In the genomic region with DNA sequence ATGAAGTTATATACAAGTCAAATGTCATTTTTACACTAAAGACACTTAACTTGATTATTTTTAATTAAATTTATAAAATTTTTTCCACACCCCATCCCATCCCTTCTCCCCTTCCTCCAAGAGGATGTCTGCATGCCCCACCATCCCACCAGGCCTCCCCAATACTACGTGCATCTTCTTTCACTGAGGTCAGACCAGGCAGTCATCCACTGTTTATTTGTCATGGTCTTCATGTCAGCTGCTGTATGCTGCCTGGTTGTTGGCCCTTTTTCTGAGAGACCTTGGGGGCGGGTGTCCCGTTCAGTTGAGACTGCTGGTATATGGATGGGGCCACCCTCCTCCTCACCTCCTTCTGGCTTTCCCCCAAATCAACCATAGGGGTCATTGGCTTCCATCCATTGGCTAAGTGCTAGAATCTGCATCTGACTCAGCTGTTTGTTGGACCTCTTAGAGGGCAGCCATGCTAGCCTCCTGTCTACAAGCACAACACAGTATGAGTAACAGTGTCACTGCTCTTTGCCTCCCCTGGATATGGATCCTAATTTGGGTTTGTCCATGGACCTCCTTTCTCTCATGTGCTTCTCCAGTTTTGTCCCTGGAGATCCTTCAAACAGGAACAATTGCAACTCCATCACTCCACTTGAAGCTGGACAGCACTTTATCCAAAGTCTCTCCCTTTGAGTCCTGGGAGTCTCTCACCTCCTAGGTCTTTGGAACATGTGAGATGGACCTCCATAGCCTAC, we compare ENCODE assay signal across 11 mouse cellular contexts. TPM values are rescaled to one million over a fixed set of nuclear protein-coding genes. Genes with fewer than 3 reads are reported as not detected.
DNase-seq lines count a peak whose midpoint lies in the region; ATAC-seq and TF ChIP-seq lines count a peak whose summit lies in the region.
"Not testable (repeated sequence)": the region's sequence is repeated elsewhere in the genome, so short reads cannot be mapped to it uniquely, and the experiment has no call there.
"Had no signal": no experiment of that assay in that cellular context is flagged by ENCODE, and none has a peak within 500 bp of the region (broad histone marks: within the 10 kb centered on the region; RNA-seq: fewer than 3 reads in every experiment).

No protein-coding gene starts in this region.

- H3K36me3 ChIP-seq in forebrain, embryonic 11.5 days (ENCODE audit: control insufficient read depth, insufficient read depth, low read length); heart, embryonic 12.5 days; hindbrain, postnatal 0 days (ENCODE audit: insufficient read depth, low read length); limb, embryonic 15.5 days; midbrain, embryonic 11.5 days (ENCODE audit: control insufficient read depth, insufficient read depth, low read length); neural tube, embryonic 14.5 days (ENCODE audit: control insufficient read depth, insufficient read depth, low read length): not testable (repeated sequence)

- WGBS in forebrain, embryonic 11.5 days: 83% methylated on average over 3 of the region's 3 CpGs
- WGBS in heart, embryonic 12.5 days: 68% methylated on average over 3 of the region's 3 CpGs
- 82% methylated on average over 3 of the region's 3 CpGs for WGBS in hindbrain, postnatal 0 days
- 77% methylated on average over 3 of the region's 3 CpGs for WGBS in limb, embryonic 15.5 days
- WGBS in midbrain, embryonic 11.5 days: 82% methylated on average over 3 of the region's 3 CpGs
- 86% methylated on average over 3 of the region's 3 CpGs for WGBS in neural tube, embryonic 14.5 days

- peak; percentile 53 for ATAC-seq in forebrain, embryonic 11.5 days (replicated peaks; ENCODE audit: low FRiP score)
- peak; percentile 71 for ATAC-seq in heart, embryonic 12.5 days (ENCODE audit: insufficient number of reproducible peaks, low FRiP score)
- ATAC-seq in hindbrain, postnatal 0 days: 0 out of 2 replicates have a peak, but pooled peaks have one; percentile 35
- ATAC-seq in limb, embryonic 15.5 days (ENCODE audit: insufficient number of reproducible peaks, low FRiP score, low TSS enrichment, low read depth): 0 out of 2 replicates have a peak, but pooled peaks have one; percentile 40
- peak; percentile 62 for ATAC-seq in midbrain, embryonic 11.5 days (ENCODE audit: low FRiP score)
- ATAC-seq in neural tube, embryonic 14.5 days (ENCODE audit: low read depth): 0 out of 2 replicates have a peak, but pooled peaks have one; percentile 31

- not testable (repeated sequence) for H3K4me3 ChIP-seq in forebrain, embryonic 11.5 days (ENCODE audit: low read depth, low read length); heart, embryonic 12.5 days; hindbrain, postnatal 0 days (ENCODE audit: low read length); limb, embryonic 15.5 days; midbrain, embryonic 11.5 days (ENCODE audit: low read depth, low read length); neural tube, embryonic 14.5 days (ENCODE audit: low read depth, low read length)

- peak; percentile 7 for DNase-seq in R1 (ENCODE audit: low read depth, low spot score)
- DNase-seq in forebrain, embryonic 11.5 days (ENCODE audit: low spot score); hindbrain, postnatal 0 days (ENCODE audit: low spot score); midbrain, embryonic 11.5 days (ENCODE audit: low spot score, missing footprints): not testable (repeated sequence)

- H3K4me1 ChIP-seq in forebrain, embryonic 11.5 days (replicated peaks; ENCODE audit: control insufficient read depth, insufficient read depth, low read length); heart, embryonic 12.5 days (replicated peaks); hindbrain, postnatal 0 days (ENCODE audit: insufficient read depth, low read length); limb, embryonic 15.5 days; midbrain, embryonic 11.5 days (ENCODE audit: control insufficient read depth, insufficient read depth, low read length); neural tube, embryonic 14.5 days (ENCODE audit: control insufficient read depth, insufficient read depth, low read length): not testable (repeated sequence)

- not testable (repeated sequence) for H3K9ac ChIP-seq in forebrain, embryonic 11.5 days (ENCODE audit: low read length); heart, embryonic 12.5 days; hindbrain, postnatal 0 days (replicated peaks; ENCODE audit: low read length); limb, embryonic 15.5 days; midbrain, embryonic 11.5 days (ENCODE audit: low read length); neural tube, embryonic 14.5 days (replicated peaks; ENCODE audit: low read depth, low read length)

- not testable (repeated sequence) for H3K27me3 ChIP-seq in forebrain, embryonic 11.5 days (ENCODE audit: control insufficient read depth, insufficient read depth, low read length); heart, embryonic 12.5 days (replicated peaks); hindbrain, postnatal 0 days (ENCODE audit: insufficient read depth, low read length); limb, embryonic 15.5 days; midbrain, embryonic 11.5 days (ENCODE audit: control insufficient read depth, insufficient read depth, low read length); neural tube, embryonic 14.5 days (ENCODE audit: control insufficient read depth, insufficient read depth, low read length)

- not testable (repeated sequence) for H3K9me3 ChIP-seq in forebrain, embryonic 11.5 days (ENCODE audit: control insufficient read depth, low read length); hindbrain, postnatal 0 days (ENCODE audit: low read length); limb, embryonic 15.5 days; midbrain, embryonic 11.5 days (ENCODE audit: control insufficient read depth, low read length); neural tube, embryonic 14.5 days (ENCODE audit: control insufficient read depth, low read length)
- H3K9me3 ChIP-seq in heart, embryonic 12.5 days (replicated peaks): peaks cover 14% of the 10 kb centered on the region

- H3K27ac ChIP-seq in forebrain, embryonic 11.5 days (ENCODE audit: low read depth, low read length); heart, embryonic 12.5 days (ENCODE audit: poor library complexity, severe bottlenecking); hindbrain, postnatal 0 days; limb, embryonic 15.5 days; midbrain, embryonic 11.5 days (ENCODE audit: low read depth, low read length); neural tube, embryonic 14.5 days (ENCODE audit: low read depth, low read length): not testable (repeated sequence)

- TF ChIP-seq CTCF in hindbrain, postnatal 0 days (IDR thresholded peaks at IDR 0.05; ENCODE audit: low read depth): not testable (repeated sequence)

- not testable (repeated sequence) for H3K4me2 ChIP-seq in forebrain, embryonic 11.5 days (ENCODE audit: low read depth, low read length, severe bottlenecking); heart, embryonic 12.5 days; hindbrain, postnatal 0 days (ENCODE audit: low read depth, low read length); limb, embryonic 15.5 days; midbrain, embryonic 11.5 days; neural tube, embryonic 14.5 days (ENCODE audit: low read depth, low read length)

RNA-seq across cellular contexts. Expression of gene Zfp980, which starts 12.7 kb away (rescaled TPM):
- polyA plus RNA-seq in forebrain, embryonic 11.5 days (2014; fragmentation: Nextera tagmentation; extraction: Ambion mirVana): not detected in 2 replicates
- polyA plus RNA-seq in heart, embryonic 12.5 days (2016; fragmentation: Nextera tagmentation; extraction: Ambion mirVana): not detected in 2 replicates
- total RNA-seq in hindbrain, postnatal 0 days (2014; rRNA removed): not detected in 2 replicates
- polyA plus RNA-seq in hindbrain, postnatal 0 days (2015; fragmentation: Nextera tagmentation; extraction: Ambion mirVana): 0.04 TPM in 1 of 2 replicates, not detected in the other
- polyA plus RNA-seq in limb, embryonic 15.5 days (2015; fragmentation: Nextera tagmentation; extraction: Ambion mirVana): not detected in 2 replicates
- not detected in 2 replicates for polyA plus RNA-seq in midbrain, embryonic 11.5 days (2014; fragmentation: Nextera tagmentation; extraction: Ambion mirVana)
- polyA plus RNA-seq in neural tube, embryonic 14.5 days (2014; fragmentation: Nextera tagmentation; extraction: Ambion mirVana): not detected in 2 replicates
- polyA plus RNA-seq: forebrain, embryonic 16.5 days; liver, embryonic 13.5 days; lung, embryonic 16.5 days; midbrain, embryonic 16.5 days had no signal
